Mouse (Mus musculus) ES-E14 (cell line): ENCODE measurements around the gene Spag4.

Source experiments
- CHD2 ChIP-seq: IDR thresholded peaks from 2 replicates; pipeline ENCODE4 v1.6.1; 2014; ENCODE audit warnings: mild to moderate bottlenecking, low read depth, low read length, inconsistent platforms
- ZC3H11A ChIP-seq: IDR thresholded peaks from 2 replicates; pipeline ENCODE4 v1.6.1; 2012; ENCODE audit warnings: low read depth, mild to moderate bottlenecking, inconsistent platforms, low read length, borderline replicate concordance

DNA sequence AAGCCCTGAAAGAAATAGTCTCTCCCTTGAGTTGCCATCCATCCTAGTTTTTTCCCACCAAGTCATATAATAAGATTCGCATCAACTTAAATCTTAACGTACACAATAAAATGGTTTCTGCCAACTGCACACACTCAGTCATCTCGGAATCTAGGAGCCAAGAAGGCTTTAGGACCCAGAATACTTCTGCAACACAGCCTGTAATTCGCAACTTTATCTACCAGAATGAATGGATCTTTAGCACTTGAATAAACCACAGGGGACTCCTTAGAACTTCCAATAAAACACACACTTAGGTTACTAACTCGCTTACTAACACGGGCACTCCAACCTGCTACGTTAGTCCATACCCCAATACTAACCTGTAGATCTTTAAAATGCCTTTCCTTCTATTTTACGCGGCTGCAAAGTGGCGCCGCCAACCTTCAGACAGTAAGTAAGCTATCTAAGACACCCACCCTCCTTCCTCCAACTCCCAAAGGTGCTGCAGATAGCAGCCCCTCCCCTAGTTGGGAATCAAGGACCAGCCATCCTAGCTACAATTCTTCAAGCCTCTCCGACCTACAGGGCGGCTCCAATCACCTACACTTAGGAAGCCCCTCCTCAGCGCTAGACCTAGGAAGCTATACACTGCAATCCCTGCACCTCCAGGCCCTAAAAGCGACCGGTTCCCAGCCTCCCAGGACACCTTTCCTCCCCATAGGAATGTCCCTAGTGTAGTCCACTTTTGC, 45.8 kb downstream of the Spag4 start:
- TF ChIP-seq CHD2 (no peak), ZC3H11A (no peak)
